Mouse (Mus musculus) gastrocnemius, adult 2 months (tissue): ENCODE measurements around the gene Terb1. TPM values are rescaled to one million over a fixed set of nuclear protein-coding genes. Genes with fewer than 3 reads are reported as not detected.

Experiments
- DNase-seq: peaks from one replicate; pipeline ENCODE4 v3.0.0; 2022
- H3K27ac ChIP-seq: fragments of 200-600 bp; 2 replicates; pipeline ENCODE4 v1.8.1; 2022; ENCODE audit warnings: mild to moderate bottlenecking
- H3K4me3 ChIP-seq: fragments of 200-600 bp; 2 replicates; pipeline ENCODE4 v1.8.1; 2022; ENCODE audit warnings: mild to moderate bottlenecking, moderate library complexity
- CTCF ChIP-seq: fragments of 200-600 bp; IDR thresholded peaks from 2 replicates; pipeline ENCODE4 v1.8.1; 2022; ENCODE audit warnings: antibody characterized with exemption, mild to moderate bottlenecking, moderate library complexity
- intact Hi-C: fragments of 180-260 bp; cut with DNase I; formaldehyde crosslinking; loops from one replicate; pipeline ENCODE4 v1.15.1; 2025
- long read RNA-seq, 2 experiments: library from polyadenylated mRNA; stranded (forward); transcript quantifications; one replicate each; pipeline ENCODE4 v2.0.0; 2021
- total RNA-seq, 2 experiments: library from RNA; stranded (reverse); gene quantifications; 2 replicates each; pipeline ENCODE4 v1.2.3; 2021

The Terb1 gene
- total RNA-seq, result not detected
- long read RNA-seq, experiment 1, partial matches to known transcripts, result 0 of 1 reads
- long read RNA-seq, experiment 1, other reads (novel, unspliced or antisense), result 1 of 1 reads
- long read RNA-seq, experiment 2, partial matches to known transcripts, result 0 of 4 reads
- long read RNA-seq, experiment 2, other reads (novel, unspliced or antisense), result 4 of 4 reads

GRCm38 (mm10) chr8:104509061-104510006, at the start of gene Terb1:
Gene Terb1 (minus strand): TSS chr8:104509910.
- no peak for TF ChIP-seq CTCF
- DNase-seq, result peak; percentile 43
- intact Hi-C loops, result no loop called here
- Histone ChIP-seq H3K4me3 (peak within 1 kb of the TSS; percentile 74), H3K27ac (peak within 1 kb of the TSS; percentile 28; the same call in 1 of the 2 replicates)

GRCm38 (mm10) chr8:104557226-104557625, 47.5 kb upstream of the Terb1 start:
- Histone ChIP-seq H3K4me3 (no peak overlapping the region), H3K27ac (no peak overlapping the region)
- TF ChIP-seq CTCF, result no peak
- no peak for DNase-seq
- intact Hi-C loops, result no loop called here

GRCm38 (mm10) chr8:104555191-104555590, 45.5 kb upstream of the Terb1 start:
- Histone ChIP-seq H3K27ac (peak overlapping the region; percentile 41), H3K4me3 (no peak overlapping the region)
- intact Hi-C loops, result no loop called here
- no peak for TF ChIP-seq CTCF
- DNase-seq, result no peak

GRCm38 (mm10) chr8:104543440-104544045, 33.8 kb upstream of the Terb1 start:
- intact Hi-C loops, result no loop called here
- no peak for DNase-seq
- H3K27ac ChIP-seq, result peak overlapping the region; percentile 62

GRCm38 (mm10) chr8:104542160-104542559, 32.5 kb upstream of the Terb1 start:
- DNase-seq, result no peak
- H3K27ac ChIP-seq, result no peak overlapping the region
- intact Hi-C loops, result no loop called here

More at GRCm38 (mm10) chr8:104543440-104544045, 33.8 kb upstream of the Terb1 start:
- TF ChIP-seq CTCF, result no peak
- H3K4me3 ChIP-seq, result no peak overlapping the region

GRCm38 (mm10) chr8:104541515-104541880, 31.8 kb upstream of the Terb1 start:
- peak overlapping the region; percentile 82 for H3K4me3 ChIP-seq
- DNase-seq, result no peak
- intact Hi-C loops, result no loop called here
- TF ChIP-seq CTCF, result no peak
- peak overlapping the region; percentile 52; the same call in 1 of the 2 replicates for H3K27ac ChIP-seq

More at GRCm38 (mm10) chr8:104542160-104542559, 32.5 kb upstream of the Terb1 start:
- no peak for TF ChIP-seq CTCF
- H3K4me3 ChIP-seq, result peak overlapping the region; percentile 82

- peak; percentile 32 for DNase-seq
- TF ChIP-seq CTCF, result no peak
- Histone ChIP-seq H3K27ac (peak overlapping the region; percentile 52; the same call in 1 of the 2 replicates), H3K4me3 (peak overlapping the region; percentile 82)
- intact Hi-C loops, result no loop called here
Observed at GRCm38 (mm10) chr8:104540710-104541514, 31.2 kb upstream of the Terb1 start.

GRCm38 (mm10) chr8:104540238-104540637, 30.5 kb upstream of the Terb1 start:
- H3K27ac ChIP-seq, result no peak overlapping the region
- DNase-seq, result no peak
- intact Hi-C loops, result no loop called here
- peak overlapping the region; percentile 82 for H3K4me3 ChIP-seq
- no peak for TF ChIP-seq CTCF

GRCm38 (mm10) chr8:104539566-104539965, 29.9 kb upstream of the Terb1 start:
- H3K27ac ChIP-seq, result no peak overlapping the region
- DNase-seq, result no peak
- intact Hi-C loops, result no loop called here
- H3K4me3 ChIP-seq, result no peak overlapping the region
- no peak for TF ChIP-seq CTCF

GRCm38 (mm10) chr8:104538896-104539295, 29.2 kb upstream of the Terb1 start:
- no peak for TF ChIP-seq CTCF
- no peak for DNase-seq
- Histone ChIP-seq H3K27ac (no peak overlapping the region), H3K4me3 (no peak overlapping the region)
- intact Hi-C loops, result no loop called here

- intact Hi-C loops, result no loop called here
- no peak for DNase-seq
- Histone ChIP-seq H3K27ac (peak overlapping the region; percentile 96; the same call in 1 of the 2 replicates), H3K4me3 (no peak overlapping the region)
- TF ChIP-seq CTCF, result no peak
Observed at GRCm38 (mm10) chr8:104536028-104536427, 26.3 kb upstream of the Terb1 start.

- H3K4me3 ChIP-seq, result peak overlapping the region; percentile 88
- peak overlapping the region; percentile 96 for H3K27ac ChIP-seq
- DNase-seq, result no peak
- intact Hi-C loops, result loop anchor here (2.0 kb wide), 1 partner anchor 35 kb away; no protein-coding TSS in a partner anchor
- TF ChIP-seq CTCF, result no peak
Observed at GRCm38 (mm10) chr8:104535378-104535777, 25.7 kb upstream of the Terb1 start.
